Mouse (Mus musculus): ENCODE measurements around the gene Usp21. TPM values are rescaled to one million over a fixed set of nuclear protein-coding genes. Genes with fewer than 3 reads are reported as not detected.

Gene Usp21
- polyA plus RNA-seq, 1 experiment = 51.2 TPM

DNA sequence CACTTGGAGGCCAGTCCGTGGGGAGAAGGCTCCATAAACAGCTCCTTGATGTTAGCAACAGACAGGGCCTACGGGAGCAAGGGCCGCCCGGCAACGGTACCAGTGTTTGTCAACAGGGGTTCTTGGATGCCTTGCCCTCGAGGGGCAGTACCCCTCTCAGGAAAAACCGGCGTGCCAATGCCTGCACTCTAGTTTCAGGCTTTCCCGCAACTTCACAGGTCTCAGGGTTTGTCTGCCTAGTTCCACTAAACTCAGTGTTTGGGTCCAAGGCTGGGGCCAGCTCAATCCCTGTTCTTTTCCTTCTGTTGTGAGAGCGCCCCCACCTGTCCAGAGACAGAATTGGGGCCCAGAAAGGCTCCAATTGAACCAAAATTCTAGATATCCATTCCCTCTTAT lies 6.3 kb downstream of the Usp21 start:
- peak overlapping the region; percentile 59 for H3K9ac ChIP-seq (ENCODE audit: low read depth, poor library complexity, severe bottlenecking)

DNA sequence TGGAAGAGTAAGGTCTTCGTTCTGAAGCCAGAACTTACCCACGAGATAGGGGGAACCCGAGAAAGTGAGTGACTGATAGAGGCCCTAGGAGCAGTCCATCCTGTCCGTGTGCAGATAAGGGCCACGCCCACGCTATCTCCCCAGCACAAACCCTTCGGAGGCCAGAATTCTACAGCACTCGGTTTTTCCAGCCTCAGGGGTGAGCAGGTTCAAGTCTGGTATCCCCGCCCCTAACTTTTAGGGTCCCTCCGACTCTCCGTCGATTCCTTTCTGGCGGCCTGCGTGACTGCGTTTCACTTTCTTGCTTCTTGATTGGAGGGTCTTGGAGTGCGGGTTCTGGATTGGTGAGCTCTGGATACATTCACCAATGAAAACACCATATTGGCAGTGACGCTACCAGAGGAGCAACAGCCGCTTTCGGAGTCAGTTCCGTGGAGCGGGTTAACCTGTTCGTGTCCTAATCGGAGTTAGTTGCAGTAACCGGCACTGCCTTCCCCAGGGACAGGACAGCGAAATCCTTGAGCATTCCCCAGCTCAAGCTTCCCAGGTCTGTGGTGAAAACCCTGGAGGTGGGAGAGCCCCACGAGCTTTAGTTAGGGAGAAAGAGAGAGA lies 6.8 kb downstream of the Usp21 start, which contains the start of gene Ppox:
Gene Ppox (minus strand): TSS at position 271 of the 612 bp plus-strand sequence.
- peak within 1 kb of the TSS; percentile 82 for H3K9ac ChIP-seq (ENCODE audit: low read depth, poor library complexity, severe bottlenecking)
- no peaks in the 10 kb centered on the region for H3K9me3 ChIP-seq (replicated peaks; ENCODE audit: control insufficient read depth, insufficient read depth, low read length, poor library complexity, severe bottlenecking)
- no peaks in the 10 kb centered on the region for H3K4me1 ChIP-seq (ENCODE audit: control insufficient read depth, insufficient read depth, low read length)
- H3K36me3 ChIP-seq (ENCODE audit: control insufficient read depth, insufficient read depth, low read length, poor library complexity, severe bottlenecking) = peaks cover 10% of the 10 kb centered on the region
- H3K4me3 ChIP-seq (ENCODE audit: low read depth, low read length) = peak within 1 kb of the TSS; percentile 97
- peak within 1 kb of the TSS; percentile 17 for H3K27ac ChIP-seq (ENCODE audit: insufficient read depth, low read length)
- no peak for TF ChIP-seq EP300 (IDR thresholded peaks at IDR 0.05; ENCODE audit: insufficient read depth, low read depth, low read length)
- no peak for TF ChIP-seq POLR2A (IDR thresholded peaks at IDR 0.05; ENCODE audit: insufficient read depth, low read length)
- TF ChIP-seq CTCF (IDR thresholded peaks at IDR 0.05; ENCODE audit: low read depth, low read length) = no peak
- no peaks in the 10 kb centered on the region for H3K27me3 ChIP-seq (ENCODE audit: control insufficient read depth, insufficient read depth, low read length, poor library complexity, severe bottlenecking)

More for the DNA sequence above, 6.3 kb downstream of the Usp21 start:
- Histone ChIP-seq H3K27me3 (ENCODE audit: control insufficient read depth, insufficient read depth, low read length, poor library complexity, severe bottlenecking) (no peaks in the 10 kb centered on the region), H3K4me3 (ENCODE audit: low read depth, low read length) (peak overlapping the region; percentile 73), H3K4me1 (ENCODE audit: control insufficient read depth, insufficient read depth, low read length) (no peaks in the 10 kb centered on the region), H3K27ac (ENCODE audit: insufficient read depth, low read length) (peak overlapping the region; percentile 17), H3K36me3 (ENCODE audit: control insufficient read depth, insufficient read depth, low read length, poor library complexity, severe bottlenecking) (peaks cover 10% of the 10 kb centered on the region; the same call in 1 of the 2 replicates), H3K9me3 (replicated peaks; ENCODE audit: control insufficient read depth, insufficient read depth, low read length, poor library complexity, severe bottlenecking) (no peaks in the 10 kb centered on the region)
- TF ChIP-seq CTCF (IDR thresholded peaks at IDR 0.05; ENCODE audit: low read depth, low read length) (peak; percentile 56), POLR2A (IDR thresholded peaks at IDR 0.05; ENCODE audit: insufficient read depth, low read length) (no peak)

GRCm38 (mm10) chr1:171280250-171280915 lies 7.4 kb downstream of the Usp21 start:
- Histone ChIP-seq H3K27me3 (ENCODE audit: control insufficient read depth, insufficient read depth, low read length, poor library complexity, severe bottlenecking) (no peaks in the 10 kb centered on the region), H3K36me3 (ENCODE audit: control insufficient read depth, insufficient read depth, low read length, poor library complexity, severe bottlenecking) (peaks cover 16% of the 10 kb centered on the region), H3K9me3 (replicated peaks; ENCODE audit: control insufficient read depth, insufficient read depth, low read length, poor library complexity, severe bottlenecking) (no peaks in the 10 kb centered on the region), H3K4me3 (ENCODE audit: low read depth, low read length) (peak overlapping the region; percentile 97), H3K27ac (ENCODE audit: insufficient read depth, low read length) (no peak overlapping the region), H3K4me1 (ENCODE audit: control insufficient read depth, insufficient read depth, low read length) (no peaks in the 10 kb centered on the region), H3K9ac (ENCODE audit: low read depth, poor library complexity, severe bottlenecking) (peak overlapping the region; percentile 82)
- TF ChIP-seq POLR2A (IDR thresholded peaks at IDR 0.05; ENCODE audit: insufficient read depth, low read length) (no peak), CTCF (IDR thresholded peaks at IDR 0.05; ENCODE audit: low read depth, low read length) (no peak), EP300 (IDR thresholded peaks at IDR 0.05; ENCODE audit: insufficient read depth, low read depth, low read length) (no peak)

- H3K27me3 ChIP-seq (ENCODE audit: control insufficient read depth, insufficient read depth, low read length, poor library complexity, severe bottlenecking) = no peaks in the 10 kb centered on the region
- H3K4me1 ChIP-seq (ENCODE audit: control insufficient read depth, insufficient read depth, low read length) = no peaks in the 10 kb centered on the region
- H3K9me3 ChIP-seq (replicated peaks; ENCODE audit: control insufficient read depth, insufficient read depth, low read length, poor library complexity, severe bottlenecking) = no peaks in the 10 kb centered on the region
- no peak overlapping the region for H3K27ac ChIP-seq (ENCODE audit: insufficient read depth, low read length)
- H3K4me3 ChIP-seq (ENCODE audit: low read depth, low read length) = peak overlapping the region; percentile 97
- H3K9ac ChIP-seq (ENCODE audit: low read depth, poor library complexity, severe bottlenecking) = peak overlapping the region; percentile 82; the same call in 1 of the 2 replicates
- no peak for TF ChIP-seq POLR2A (IDR thresholded peaks at IDR 0.05; ENCODE audit: insufficient read depth, low read length)
- peaks cover 21% of the 10 kb centered on the region for H3K36me3 ChIP-seq (ENCODE audit: control insufficient read depth, insufficient read depth, low read length, poor library complexity, severe bottlenecking)
Measured at GRCm38 (mm10) chr1:171279721-171280120, 8.1 kb downstream of the Usp21 start.

- TF ChIP-seq POLR2A (IDR thresholded peaks at IDR 0.05; ENCODE audit: insufficient read depth, low read length) = no peak
- TF ChIP-seq CTCF (IDR thresholded peaks at IDR 0.05; ENCODE audit: low read depth, low read length) = no peak
- TF ChIP-seq EP300 (IDR thresholded peaks at IDR 0.05; ENCODE audit: insufficient read depth, low read depth, low read length) = no peak
- H3K9me3 ChIP-seq (replicated peaks; ENCODE audit: control insufficient read depth, insufficient read depth, low read length, poor library complexity, severe bottlenecking) = no peaks in the 10 kb centered on the region
- H3K4me1 ChIP-seq (ENCODE audit: control insufficient read depth, insufficient read depth, low read length) = no peaks in the 10 kb centered on the region
- no peak overlapping the region for H3K4me3 ChIP-seq (ENCODE audit: low read depth, low read length)
- no peak overlapping the region for H3K27ac ChIP-seq (ENCODE audit: insufficient read depth, low read length)
- H3K36me3 ChIP-seq (ENCODE audit: control insufficient read depth, insufficient read depth, low read length, poor library complexity, severe bottlenecking) = peaks cover 26% of the 10 kb centered on the region
- no peaks in the 10 kb centered on the region for H3K27me3 ChIP-seq (ENCODE audit: control insufficient read depth, insufficient read depth, low read length, poor library complexity, severe bottlenecking)
- H3K9ac ChIP-seq (ENCODE audit: low read depth, poor library complexity, severe bottlenecking) = no peak overlapping the region
Measured at GRCm38 (mm10) chr1:171279012-171279705, 8.6 kb downstream of the Usp21 start.

- Histone ChIP-seq H3K9ac (ENCODE audit: low read depth, poor library complexity, severe bottlenecking) (no peak overlapping the region), H3K4me3 (ENCODE audit: low read depth, low read length) (no peak overlapping the region), H3K27ac (ENCODE audit: insufficient read depth, low read length) (no peak overlapping the region), H3K9me3 (replicated peaks; ENCODE audit: control insufficient read depth, insufficient read depth, low read length, poor library complexity, severe bottlenecking) (no peaks in the 10 kb centered on the region), H3K36me3 (ENCODE audit: control insufficient read depth, insufficient read depth, low read length, poor library complexity, severe bottlenecking) (peaks cover 29% of the 10 kb centered on the region), H3K27me3 (ENCODE audit: control insufficient read depth, insufficient read depth, low read length, poor library complexity, severe bottlenecking) (no peaks in the 10 kb centered on the region), H3K4me1 (ENCODE audit: control insufficient read depth, insufficient read depth, low read length) (no peaks in the 10 kb centered on the region)
- TF ChIP-seq EP300 (IDR thresholded peaks at IDR 0.05; ENCODE audit: insufficient read depth, low read depth, low read length) = no peak
- TF ChIP-seq POLR2A (IDR thresholded peaks at IDR 0.05; ENCODE audit: insufficient read depth, low read length) = no peak
- TF ChIP-seq CTCF (IDR thresholded peaks at IDR 0.05; ENCODE audit: low read depth, low read length) = no peak
Measured at GRCm38 (mm10) chr1:171278436-171278835, 9.4 kb downstream of the Usp21 start.
